Mouse (Mus musculus) erythroblast, adult 5-6 weeks (primary cell): Measurements from ENCODE around the gene Vamp5. TPM values are rescaled to one million over a fixed set of nuclear protein-coding genes. Genes with fewer than 3 reads are reported as not detected.
A peak's percentile ranks its signal among the peaks of the same experiment; 100 is the strongest.

Experiments used
- ATAC-seq: replicated peaks from 2 replicates; pipeline ENCODE4 v1.8.0; 2016; ENCODE audit warnings: moderate number of reproducible peaks, mild to moderate bottlenecking, moderate TSS enrichment, inconsistent platforms; ENCODE audit not compliant: poor library complexity, low FRiP score, severe bottlenecking
- total RNA-seq, 2 experiments: library from RNA; stranded (forward) in 1 of 2; stranded (reverse) in 1 of 2; fragments of 150-400 nt in 1 of 2; fragments of 200-764, 138-1000 nt in 1 of 2; gene quantifications; 2 replicates each; pipeline versions ENCODE4 v1.2.3 to v1.2.4; 2015 to 2017; ENCODE audit warnings: low replicate concordance in 2 of 2

The Vamp5 gene
- total RNA-seq (2015; ENCODE audit: low replicate concordance) (55.7 and 57.1 TPM in 2 replicates), total RNA-seq (2017; ENCODE audit: low replicate concordance) (9.5 and 21.2 TPM in 2 replicates)

DNA sequence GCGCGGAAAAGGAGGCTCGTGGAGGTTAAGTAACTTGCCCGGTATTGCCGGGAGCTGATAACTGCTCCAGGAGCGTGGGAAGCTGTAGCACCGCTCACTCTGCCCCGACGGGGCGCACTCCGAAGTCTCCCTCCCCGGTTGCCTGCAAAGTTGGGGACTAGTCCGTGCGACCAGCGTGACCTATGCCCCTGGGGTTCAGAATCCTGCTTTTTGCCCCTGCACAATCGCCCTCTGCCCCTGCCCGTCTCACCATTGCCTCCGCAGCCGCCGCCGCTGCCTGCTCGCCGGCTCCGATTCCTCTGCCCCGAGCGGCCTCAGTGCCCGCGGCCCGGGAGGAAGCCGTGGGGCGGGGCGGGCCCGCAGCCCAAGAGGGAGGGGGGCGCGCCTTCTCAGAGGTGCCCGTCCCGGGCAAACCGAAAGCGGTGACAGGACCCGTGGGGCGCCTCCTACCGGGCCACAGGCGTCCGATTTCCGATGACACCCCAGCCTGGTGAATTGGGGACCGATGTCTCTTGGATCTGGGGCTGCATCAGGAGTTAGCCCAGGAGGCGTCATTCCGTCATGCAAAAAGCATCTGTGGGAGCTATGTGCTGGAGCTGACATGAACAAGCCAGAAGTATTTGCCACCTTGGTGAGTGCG lies at the start of gene Vamp5:
Vamp5 (minus strand) TSS at position 338 of the 640 bp plus-strand sequence.
- ATAC-seq, result peak; percentile 82

DNA sequence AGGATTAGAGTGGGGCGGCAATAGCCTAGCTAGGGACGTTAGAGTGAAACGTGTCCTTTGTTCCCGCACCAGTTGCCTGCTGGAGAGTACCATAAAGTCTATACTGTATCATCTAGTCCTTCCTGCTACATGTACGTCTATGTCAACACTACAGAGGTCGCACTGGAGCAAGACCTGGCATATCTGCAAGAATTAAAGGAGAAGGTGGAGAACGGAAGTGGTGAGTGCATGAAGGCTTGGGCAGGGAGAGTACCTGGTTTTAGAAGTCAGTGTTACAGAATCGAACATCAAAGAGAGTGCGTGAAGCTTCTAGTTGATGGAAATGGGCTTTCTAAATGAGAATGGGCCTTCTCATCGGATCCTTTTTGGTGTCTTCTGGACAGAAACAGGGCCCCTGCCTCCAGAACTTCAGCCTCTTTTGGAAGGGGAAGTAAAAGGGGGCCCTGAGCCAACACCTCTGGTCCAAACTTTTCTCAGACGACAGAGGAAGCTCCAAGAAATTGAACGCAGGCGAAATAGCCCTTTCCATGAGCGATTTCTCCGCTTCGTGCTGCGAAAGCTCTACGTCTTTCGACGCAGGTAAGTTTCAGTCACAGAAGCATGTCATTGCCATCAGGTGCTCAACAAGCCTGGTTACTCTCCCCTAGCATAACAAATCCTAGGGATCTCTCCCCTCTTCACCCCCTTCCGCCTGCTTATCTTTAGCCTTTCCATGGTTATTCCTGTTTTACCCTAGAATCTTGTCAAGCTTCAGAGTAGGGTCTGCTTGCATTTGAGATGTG lies 49.0 kb upstream of the Vamp5 start:
- ATAC-seq, result no peak

DNA sequence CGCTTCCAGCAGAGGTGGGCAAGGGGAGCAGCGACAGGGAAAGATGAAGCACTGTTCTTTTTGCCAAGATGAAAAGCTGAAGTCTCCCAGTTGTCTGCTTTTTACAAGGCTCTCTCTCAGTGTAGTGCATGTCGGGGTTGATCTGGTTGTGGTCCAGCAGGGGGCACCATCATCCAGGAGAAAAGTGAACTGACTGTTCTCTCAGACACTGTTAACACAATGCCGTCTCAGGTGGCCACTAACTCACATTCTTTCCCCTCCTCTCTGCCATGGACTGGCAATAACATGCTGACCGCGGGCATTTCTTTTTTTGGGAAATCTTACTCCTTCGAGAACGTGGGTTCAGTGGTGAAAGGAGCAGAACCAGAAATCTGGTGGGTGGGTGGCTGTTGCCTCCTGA lies 47.8 kb upstream of the Vamp5 start:
- peak; percentile 81 for ATAC-seq

DNA sequence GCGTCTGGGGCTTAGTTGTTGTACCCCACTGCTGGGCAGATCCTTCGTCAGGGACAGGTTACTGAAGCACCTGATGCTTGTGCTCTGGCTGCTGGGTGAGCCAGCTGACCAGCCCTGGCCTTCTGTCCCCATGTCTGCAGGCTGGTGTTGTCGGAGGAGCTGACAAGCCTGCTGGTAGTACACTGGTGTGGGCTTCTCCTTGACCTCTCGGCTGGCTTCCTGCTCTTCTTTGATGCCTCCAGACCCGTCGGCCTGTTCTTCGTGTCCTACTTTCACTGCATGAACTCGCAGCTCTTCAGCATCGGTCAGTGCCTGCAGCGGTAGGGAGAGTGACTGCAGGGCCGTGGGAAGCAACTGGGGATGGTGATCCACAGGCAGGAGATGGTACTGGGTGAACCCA lies 45.4 kb upstream of the Vamp5 start:
- no peak for ATAC-seq

DNA sequence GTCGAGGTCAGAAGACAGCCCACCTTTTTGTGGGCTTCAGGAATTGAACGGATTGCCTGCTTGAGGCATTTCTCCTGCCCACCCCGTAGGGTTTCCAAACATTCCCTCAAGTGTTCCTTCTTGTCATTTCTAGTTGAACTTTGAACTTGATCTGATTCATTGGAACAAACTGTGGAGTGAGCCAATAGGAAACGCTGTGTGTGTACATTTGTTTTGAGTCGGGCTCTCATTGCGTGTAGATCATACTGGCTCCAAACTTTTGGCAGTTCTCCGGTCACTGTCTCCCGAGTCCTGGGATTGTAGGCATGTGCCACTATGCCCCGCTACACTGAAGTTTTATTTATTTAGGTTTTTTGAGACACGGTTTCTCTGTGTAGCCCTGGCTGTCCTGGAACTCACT lies 40.6 kb upstream of the Vamp5 start:
- no peak for ATAC-seq

DNA sequence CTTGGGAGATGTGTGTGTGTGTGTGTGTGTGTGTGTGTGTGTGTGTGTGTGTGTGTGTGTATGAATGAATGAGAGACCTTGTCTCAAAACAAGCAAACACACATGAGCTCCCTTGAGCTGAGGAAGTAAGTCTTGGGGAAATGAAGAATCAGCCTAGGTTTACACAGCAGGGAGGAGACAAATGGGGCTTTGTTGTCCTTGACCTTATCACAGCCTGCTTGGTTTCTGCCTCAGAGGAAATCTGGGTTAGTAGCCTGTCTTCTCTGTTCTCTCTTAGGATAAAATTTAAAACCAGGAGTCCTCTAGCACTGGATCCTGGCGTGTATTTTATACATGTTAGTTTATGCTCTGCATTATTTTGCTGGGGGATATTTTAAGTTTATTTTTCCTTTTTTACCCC lies 39.5 kb upstream of the Vamp5 start:
- ATAC-seq, result no peak

DNA sequence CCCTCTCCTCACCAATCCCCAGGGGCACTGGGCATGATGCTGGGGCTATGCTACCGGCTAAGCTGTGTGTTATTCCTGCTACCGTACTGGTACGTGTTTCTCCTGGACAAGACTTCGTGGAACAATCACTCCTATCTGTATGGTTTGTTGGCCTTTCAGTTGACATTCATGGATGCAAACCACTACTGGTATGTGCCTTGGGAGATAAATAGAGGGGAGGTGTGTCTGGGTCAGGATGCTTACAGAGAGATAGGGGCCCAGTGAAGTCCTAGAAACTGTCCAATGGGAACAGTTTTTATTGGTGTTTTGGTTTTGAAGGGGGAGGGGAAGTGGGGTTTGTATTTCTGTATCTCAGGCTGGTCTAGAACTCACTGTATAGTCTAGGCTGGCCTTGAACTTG lies 38.0 kb upstream of the Vamp5 start:
- no peak for ATAC-seq

DNA sequence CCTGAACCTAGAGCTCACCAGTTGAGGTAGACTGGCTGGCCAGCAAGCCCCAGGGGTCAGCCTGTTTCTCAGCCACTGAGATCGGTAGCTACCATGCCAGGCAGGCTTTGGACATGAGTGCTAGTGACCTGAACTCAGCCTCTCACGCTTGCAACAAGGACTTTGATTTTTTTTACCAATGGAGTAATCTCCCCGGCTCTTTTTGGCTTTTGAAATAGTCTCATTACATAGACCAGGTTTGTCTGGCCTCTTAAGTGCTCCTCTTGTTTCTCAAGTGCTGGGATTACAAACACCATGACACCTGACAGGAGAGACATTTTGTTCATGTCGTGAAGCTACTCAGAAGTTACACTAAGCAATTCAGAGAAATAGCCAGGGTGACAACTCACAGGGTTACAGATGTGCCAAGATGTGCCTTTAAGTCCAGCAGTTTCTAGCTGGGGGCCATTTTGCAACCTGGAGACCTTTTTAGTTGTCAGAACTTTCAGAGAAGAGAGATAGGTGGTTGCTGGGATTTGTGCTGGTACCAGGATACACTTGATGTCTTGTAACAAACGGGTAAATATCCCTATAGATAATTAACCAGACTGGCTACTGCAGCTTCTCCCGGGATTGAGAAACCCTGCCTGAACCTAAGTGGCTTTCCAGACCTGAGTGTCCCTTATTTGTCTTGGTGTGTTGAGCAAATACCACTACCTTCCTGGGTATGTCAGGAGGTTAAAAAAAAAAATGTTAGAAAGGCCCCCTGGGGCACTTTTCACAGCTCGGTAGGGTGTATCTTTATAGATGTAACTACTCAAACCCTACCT lies 35.9 kb upstream of the Vamp5 start:
- no peak for ATAC-seq

DNA sequence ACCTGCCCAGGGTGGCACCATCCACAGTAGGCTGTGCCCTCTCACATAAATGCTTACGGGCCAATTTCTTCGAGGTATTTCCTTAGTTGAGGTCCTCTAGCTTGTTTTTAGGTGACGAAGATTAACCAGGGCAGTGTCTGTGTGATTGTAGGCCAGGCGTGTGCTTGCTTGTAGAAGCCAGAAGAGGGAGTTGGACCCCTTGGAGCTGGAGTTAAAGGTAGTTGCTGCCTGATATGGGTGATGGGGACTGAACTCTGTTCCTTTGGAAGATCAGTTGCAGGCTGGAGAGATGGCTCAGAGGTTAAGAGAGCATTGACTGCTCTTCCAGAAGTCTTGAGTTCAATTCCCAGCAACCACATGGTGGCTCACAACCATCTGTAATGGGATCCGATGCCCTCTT lies 34.9 kb upstream of the Vamp5 start:
- ATAC-seq, result no peak

DNA sequence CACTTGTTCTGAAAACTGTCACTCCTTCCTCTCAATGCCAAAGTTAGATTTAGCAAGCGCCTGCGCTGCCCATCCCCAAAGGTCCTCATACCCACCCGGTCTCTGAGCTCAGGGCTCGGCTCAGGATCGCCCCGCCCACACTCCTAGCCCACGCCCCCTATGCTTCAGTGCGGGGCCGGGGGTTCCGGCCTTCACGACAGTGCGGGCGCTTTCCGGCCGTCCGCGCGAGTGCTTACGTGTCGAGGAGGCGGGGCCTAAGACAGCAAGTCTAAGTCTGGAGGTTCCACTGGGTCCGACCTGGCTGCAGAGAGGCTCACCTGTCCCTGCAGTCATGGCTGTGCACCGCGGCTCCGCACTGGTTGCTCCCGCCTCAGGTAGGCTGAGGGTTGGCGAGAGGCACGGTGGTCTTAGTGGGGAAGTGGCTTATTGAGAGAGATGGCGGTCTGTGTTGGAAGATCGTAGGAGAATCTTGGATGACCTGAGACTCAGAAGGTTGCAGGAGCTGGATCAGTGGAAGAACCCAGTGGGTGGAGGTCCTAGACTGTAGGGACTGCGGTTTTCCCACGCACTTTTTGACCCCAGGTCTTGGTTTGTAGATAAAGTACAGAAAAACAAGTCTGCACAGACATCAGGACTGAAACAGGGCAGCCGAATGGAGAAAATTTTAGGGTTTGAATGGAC lies 33.9 kb upstream of the Vamp5 start, which contains the start of gene Ggcx:
Ggcx (plus strand) TSS at position 233 of the 681 bp plus-strand sequence.
- ATAC-seq, result peak; percentile 96

DNA sequence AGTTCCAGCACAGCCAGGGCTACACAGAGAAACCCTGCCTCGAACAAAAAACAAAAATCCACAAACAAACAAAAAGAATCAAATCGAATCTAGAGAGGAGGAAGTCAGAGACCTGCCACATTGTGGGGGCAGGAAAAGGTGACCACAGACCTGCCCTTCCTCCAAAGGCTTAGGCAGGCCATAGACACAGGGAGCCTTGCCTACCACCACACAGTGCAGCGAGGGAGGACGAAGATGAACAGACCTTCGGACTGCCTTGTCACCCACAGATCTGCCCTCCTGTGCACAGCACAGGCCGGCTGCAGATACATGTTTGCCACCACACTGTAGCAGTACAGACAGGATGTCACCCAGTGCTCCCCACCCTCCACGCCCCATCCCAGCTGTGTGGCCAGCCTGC lies 30.2 kb upstream of the Vamp5 start:
- no peak for ATAC-seq

DNA sequence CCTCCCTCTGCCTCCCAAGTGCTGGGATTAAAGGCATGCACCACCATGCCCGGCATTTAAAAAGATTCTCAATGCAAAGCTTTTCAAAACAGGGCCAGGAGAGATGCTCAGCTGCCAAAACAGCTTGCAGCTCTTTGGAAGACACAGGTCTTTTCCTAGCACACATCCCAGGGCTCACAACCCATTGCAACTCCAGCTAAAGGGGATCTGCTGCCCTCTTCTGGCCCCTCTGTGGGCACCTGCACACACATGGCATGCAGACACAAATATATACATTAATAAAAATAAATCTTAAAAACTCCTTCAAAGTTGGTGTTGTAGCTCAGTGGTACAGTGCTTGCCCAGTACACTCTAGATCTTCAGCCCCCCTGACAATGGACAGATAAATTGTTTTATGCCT lies 29.7 kb upstream of the Vamp5 start:
- ATAC-seq, result no peak

DNA sequence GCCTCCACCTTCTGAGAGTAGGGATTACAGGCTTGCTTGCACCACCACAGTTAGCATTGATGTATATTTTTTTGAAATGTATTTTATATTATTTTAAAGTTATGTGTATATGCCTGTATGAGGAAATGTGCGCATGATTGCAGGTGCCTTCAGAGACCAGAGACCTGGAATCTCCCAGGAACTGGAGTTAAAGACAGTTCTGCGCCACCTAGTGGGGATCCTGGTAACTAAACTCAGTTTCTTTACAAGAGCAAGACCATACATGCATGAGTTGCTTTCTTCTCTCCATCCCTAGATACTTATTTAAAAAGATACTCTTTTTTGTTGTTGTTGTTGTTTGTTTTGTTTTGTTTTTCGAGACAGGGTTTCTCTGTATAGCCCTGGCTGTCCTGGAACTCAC lies 29.3 kb upstream of the Vamp5 start:
- 0 out of 2 replicates have a peak, but pooled peaks have one; percentile 45 for ATAC-seq

DNA sequence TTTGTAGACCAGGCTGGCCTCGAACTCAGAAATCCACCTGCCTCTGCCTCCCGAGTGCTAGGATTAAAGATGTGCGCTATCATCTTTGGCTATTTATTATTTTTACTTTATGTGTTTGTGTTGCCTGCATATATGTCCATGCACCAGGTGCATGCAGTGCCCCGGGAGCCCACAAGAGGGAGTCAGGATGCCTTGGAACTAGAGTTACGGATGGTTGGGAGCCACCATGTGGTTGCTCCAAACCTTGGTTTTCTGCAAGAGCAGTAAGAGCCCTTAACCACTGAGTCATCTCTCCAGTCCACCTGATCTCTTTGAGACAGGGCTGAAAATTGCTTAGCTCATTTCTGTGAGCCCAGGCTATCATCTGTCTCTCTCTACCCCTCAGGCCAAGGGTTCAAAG lies 26.9 kb upstream of the Vamp5 start:
- peak; percentile 96 for ATAC-seq

DNA sequence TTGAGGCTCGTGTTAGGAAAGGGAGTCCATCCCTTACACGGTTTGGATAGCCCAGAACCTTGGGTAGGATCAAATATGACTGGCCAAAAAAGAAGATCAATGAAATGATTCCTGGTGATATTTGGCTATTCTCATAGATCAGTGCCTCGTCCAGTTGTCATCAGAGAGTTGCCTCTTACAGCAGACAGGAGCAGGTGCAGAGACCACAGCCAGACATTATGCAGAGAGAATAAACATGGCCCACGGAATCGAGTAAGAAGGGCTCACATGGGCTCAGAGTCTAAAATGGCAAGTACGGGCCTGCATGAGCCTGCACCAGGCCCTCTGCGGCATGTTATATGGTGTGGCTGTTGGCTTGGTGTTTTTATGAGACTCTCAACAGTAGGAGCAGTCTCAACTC lies 25.1 kb upstream of the Vamp5 start:
- no peak for ATAC-seq

DNA sequence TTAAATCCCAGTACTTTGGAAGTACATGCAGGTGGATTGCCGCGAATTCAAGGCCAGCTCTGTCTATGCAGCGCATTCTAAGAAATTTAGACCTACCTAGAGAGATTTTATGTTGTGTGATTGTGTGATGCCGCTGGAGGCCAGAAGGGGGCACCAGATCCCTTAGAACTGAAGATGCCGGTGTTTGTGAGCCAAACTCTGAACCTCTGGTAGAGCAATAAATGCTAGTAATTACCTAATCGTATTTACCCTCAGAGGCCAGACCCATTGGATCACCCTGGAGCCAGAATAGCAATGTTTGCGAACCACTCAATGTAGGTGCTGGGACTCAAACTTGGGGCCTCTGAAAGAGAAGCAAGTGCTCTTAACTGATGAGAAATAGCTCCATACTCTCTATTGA lies 21.6 kb upstream of the Vamp5 start:
- ATAC-seq, result peak; percentile 88

DNA sequence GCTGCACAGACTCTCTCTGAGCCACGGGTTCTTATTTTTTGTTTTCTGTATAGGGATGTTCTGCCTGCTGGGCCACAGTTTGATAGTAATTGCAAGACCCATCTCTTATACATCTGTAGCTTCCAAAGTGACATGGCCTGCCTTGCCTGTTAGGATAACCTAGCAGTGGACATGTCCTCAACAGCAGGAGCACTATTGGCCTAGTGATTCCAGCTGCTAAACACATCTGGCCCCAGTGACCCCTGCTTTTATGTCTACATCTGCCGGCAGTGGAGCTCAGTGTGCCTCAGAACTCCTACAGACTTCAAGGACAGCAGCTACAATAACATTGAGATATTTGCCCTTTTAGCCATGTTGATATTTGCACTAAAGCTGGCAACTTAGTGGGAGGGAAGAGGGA lies 19.7 kb upstream of the Vamp5 start:
- ATAC-seq, result no peak

DNA sequence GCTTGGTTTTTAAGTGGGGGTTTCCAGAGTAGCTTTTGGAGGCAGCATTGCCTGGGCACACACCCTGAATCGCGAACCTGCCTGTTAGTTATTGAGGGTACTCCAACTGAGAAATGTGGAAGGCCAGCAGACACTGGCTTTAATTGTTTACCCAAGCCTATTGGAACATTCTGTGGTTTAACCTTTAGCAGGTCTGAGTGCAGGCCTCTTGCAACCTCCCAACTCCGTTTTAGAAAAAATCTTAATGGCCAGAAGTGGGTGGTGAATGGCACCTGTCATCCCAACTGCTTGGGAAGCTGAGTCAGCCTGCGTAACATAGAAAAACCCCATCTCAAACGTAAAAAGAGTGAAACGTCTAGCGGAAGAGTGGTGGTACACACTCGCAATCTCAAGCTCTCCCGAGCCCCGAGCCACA lies 16.6 kb upstream of the Vamp5 start:
- no peak for ATAC-seq

DNA sequence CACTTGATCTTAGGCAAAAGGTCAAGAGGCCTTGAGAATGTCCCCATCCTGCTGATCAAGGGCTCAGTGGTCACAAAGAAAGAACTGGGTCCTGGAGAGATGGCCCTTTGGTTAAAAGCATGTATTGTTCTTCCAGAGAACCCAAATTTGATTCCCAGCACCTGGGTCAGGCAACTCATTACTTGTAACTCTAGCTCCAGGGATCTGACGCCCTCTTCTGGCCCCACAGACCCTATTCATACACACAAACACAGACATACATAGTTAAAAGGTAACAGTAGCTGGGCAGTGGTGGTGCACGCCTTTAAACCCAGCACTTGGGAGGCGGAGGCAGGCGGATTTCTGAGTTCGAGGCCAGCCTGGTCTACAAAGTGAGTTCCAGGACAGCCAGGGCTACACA lies 12.1 kb upstream of the Vamp5 start:
- ATAC-seq, result no peak
